Mouse (Mus musculus) bone marrow, adult 2 months (tissue): ENCODE measurements at regions not wholly inside any gene's neighbourhood (a gene's known extent, or its start where the extent isn't known, plus 50 kb on each side); places are given as distances from the start of the nearest gene placed in this dataset.

Experiments used
- H3K27ac ChIP-seq: fragments of 200-500 bp; 2 replicates; pipeline ENCODE4 v1.5.1; 2012; ENCODE audit warnings: low read depth, mild to moderate bottlenecking, control low read depth, inconsistent platforms, low read length; ENCODE audit not compliant: control insufficient read depth, poor library complexity, insufficient read depth
- H3K4me1 ChIP-seq: fragments of 200-500 bp; 2 replicates; pipeline ENCODE4 v1.6.1; 2011; ENCODE audit warnings: low read length; ENCODE audit not compliant: control insufficient read depth, insufficient read depth
- H3K4me3 ChIP-seq: fragments of 200-500 bp; replicated peaks from 2 replicates; pipeline ENCODE3; 2011; ENCODE audit warnings: mild to moderate bottlenecking, low read depth, low read length, control low read depth; ENCODE audit not compliant: control insufficient read depth
- CTCF ChIP-seq: fragments of 200-500 bp; IDR thresholded peaks from 2 replicates; pipeline ENCODE4 v1.5.1; 2011; ENCODE audit warnings: low read length, control low read depth; ENCODE audit not compliant: control insufficient read depth, insufficient read depth
- POLR2A ChIP-seq: fragments of 200-500 bp; IDR thresholded peaks from 2 replicates; pipeline ENCODE4 v1.6.1; 2011; ENCODE audit warnings: low read depth, mild to moderate bottlenecking, control low read depth, low read length, borderline replicate concordance; ENCODE audit not compliant: control insufficient read depth
- WGBS: fragments of 180-500 bp; shearing (Covaris S2); methylation state at CpG from one replicate; pipeline ENCODE4 v1.1.7; 2018; 5-methylcytosine and 5-hydroxymethylcytosine counted together

GRCm38 (mm10) chr12:96090995-96091394 is 399.0 kb downstream of the Flrt2 start:
- H3K27ac ChIP-seq = no peak overlapping the region
- WGBS = 82% methylated on average over 2 of the region's 2 CpGs
- no peaks in the 10 kb centered on the region for H3K4me1 ChIP-seq
- H3K4me3 ChIP-seq = no peak overlapping the region
- TF ChIP-seq CTCF (no peak), POLR2A (no peak)

GRCm38 (mm10) chr12:96106254-96106653 is 414.2 kb downstream of the Flrt2 start:
- 69% methylated on average over 1 of the region's 1 CpGs for WGBS
- TF ChIP-seq CTCF (no peak), POLR2A (no peak)
- Histone ChIP-seq H3K4me3 (no peak overlapping the region), H3K4me1 (no peaks in the 10 kb centered on the region), H3K27ac (no peak overlapping the region)

GRCm38 (mm10) chr12:96114727-96115379 is 422.8 kb downstream of the Flrt2 start:
- TF ChIP-seq CTCF (no peak), POLR2A (no peak)
- 74% methylated on average over 3 of the region's 3 CpGs for WGBS
- Histone ChIP-seq H3K27ac (no peak overlapping the region), H3K4me1 (no peaks in the 10 kb centered on the region), H3K4me3 (no peak overlapping the region)

- no peak for TF ChIP-seq POLR2A
- TF ChIP-seq CTCF = no peak
- H3K27ac ChIP-seq = no peak overlapping the region
- 36% methylated on average over 3 of the region's 3 CpGs for WGBS
- no peaks in the 10 kb centered on the region for H3K4me1 ChIP-seq
- H3K4me3 ChIP-seq = no peak overlapping the region
Measured at GRCm38 (mm10) chr12:96117553-96117952, 425.5 kb downstream of the Flrt2 start.

- no peak overlapping the region for H3K27ac ChIP-seq
- TF ChIP-seq POLR2A = no peak
- H3K4me3 ChIP-seq = no peak overlapping the region
- 93% methylated on average over 2 of the region's 2 CpGs for WGBS
- no peaks in the 10 kb centered on the region for H3K4me1 ChIP-seq
Measured at GRCm38 (mm10) chr12:96124156-96124931, 432.3 kb downstream of the Flrt2 start.

GRCm38 (mm10) chr12:96129870-96130454 is 437.9 kb downstream of the Flrt2 start:
- no peaks in the 10 kb centered on the region for H3K4me1 ChIP-seq
- no peak overlapping the region for H3K4me3 ChIP-seq
- TF ChIP-seq POLR2A = no peak
- TF ChIP-seq CTCF = no peak
- 85% methylated on average over 4 of the region's 4 CpGs for WGBS
- H3K27ac ChIP-seq = no peak overlapping the region

- H3K27ac ChIP-seq = no peak overlapping the region
- H3K4me1 ChIP-seq = no peaks in the 10 kb centered on the region
- TF ChIP-seq POLR2A (no peak), CTCF (no peak)
- H3K4me3 ChIP-seq = no peak overlapping the region
- 78% methylated on average over 9 of the region's 9 CpGs for WGBS
Measured at GRCm38 (mm10) chr12:96130796-96131512, 438.9 kb downstream of the Flrt2 start.

- Histone ChIP-seq H3K4me3 (no peak overlapping the region), H3K4me1 (no peaks in the 10 kb centered on the region), H3K27ac (no peak overlapping the region)
- TF ChIP-seq POLR2A = no peak
- no peak for TF ChIP-seq CTCF
- 8% methylated on average over 5 of the region's 5 CpGs for WGBS
Measured at GRCm38 (mm10) chr12:96134136-96134535, 442.1 kb downstream of the Flrt2 start.
